Mouse (Mus musculus) brain, adult 2 months (tissue): ENCODE data around the gene Fbxo7.

ENCODE experiments used
- DNase-seq: peaks from one replicate; pipeline ENCODE4 v3.0.0; 2011; ENCODE audit warnings: low read depth, low spot score

Gene Fbxo7

GRCm38 (mm10) chr10:86077272-86077671 is 55.5 kb downstream of the Fbxo7 start:
- no peak for DNase-seq

DNA sequence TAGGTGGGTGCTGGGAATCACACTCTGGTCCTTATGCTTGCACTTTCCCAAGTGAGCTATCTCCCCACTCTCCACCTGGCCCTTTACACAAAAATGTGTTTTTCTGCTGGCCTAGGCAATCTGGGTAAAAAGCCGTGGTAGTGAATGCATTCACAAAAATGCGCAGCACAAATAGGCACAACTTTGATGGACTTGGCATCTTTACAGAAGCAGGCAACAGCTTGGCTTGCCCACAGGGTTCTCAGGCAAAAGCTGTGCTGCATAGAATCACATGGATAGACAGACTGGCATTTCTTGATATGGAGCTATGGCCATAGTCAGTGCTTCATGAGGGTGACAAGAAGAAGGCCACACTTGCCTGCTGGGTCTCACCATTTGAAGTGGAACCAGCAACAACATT is 57.0 kb downstream of the Fbxo7 start:
- peak; percentile 53 for DNase-seq

DNA sequence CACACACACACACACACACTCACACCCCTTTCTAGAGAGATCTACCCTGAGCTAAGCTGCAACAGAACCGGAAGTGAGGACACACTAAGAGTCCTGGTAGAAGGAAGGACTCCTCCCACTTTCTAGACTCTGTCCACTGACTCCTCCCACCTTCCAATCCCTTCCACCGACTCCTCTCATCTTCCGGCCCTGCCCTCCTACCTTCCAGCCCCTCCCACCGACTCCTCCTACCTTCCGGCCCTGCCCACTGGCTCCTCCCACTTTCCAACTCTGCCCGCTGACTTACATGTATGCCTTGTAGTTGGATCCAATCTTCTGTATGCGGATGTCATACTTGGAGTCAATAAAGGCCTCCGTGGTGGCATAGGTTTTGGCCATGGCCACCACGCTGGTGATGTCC is 58.1 kb downstream of the Fbxo7 start:
- DNase-seq: no peak

DNA sequence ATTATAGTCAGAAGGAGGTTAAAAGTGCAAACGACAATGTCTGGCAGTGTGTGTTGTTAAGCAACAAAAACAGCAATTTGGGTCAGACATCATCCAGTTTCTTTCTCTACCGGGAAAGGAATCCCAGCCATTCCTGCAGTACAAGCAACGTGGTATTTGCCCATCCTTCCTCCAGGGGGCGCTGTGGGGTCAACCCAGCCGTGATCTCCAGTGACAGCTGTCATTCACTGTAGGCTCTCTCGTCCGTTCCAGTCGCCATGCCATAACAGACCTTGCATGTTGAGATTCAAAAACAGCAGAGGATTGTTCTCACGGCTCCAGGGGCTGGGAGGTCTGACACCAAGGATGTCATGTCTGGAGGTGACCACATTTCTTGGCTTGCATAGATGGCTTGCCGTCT is 70.1 kb downstream of the Fbxo7 start:
- peak; percentile 44 for DNase-seq

GRCm38 (mm10) chr10:86093109-86094035 is 71.6 kb downstream of the Fbxo7 start:
- DNase-seq: peak; percentile 13

DNA sequence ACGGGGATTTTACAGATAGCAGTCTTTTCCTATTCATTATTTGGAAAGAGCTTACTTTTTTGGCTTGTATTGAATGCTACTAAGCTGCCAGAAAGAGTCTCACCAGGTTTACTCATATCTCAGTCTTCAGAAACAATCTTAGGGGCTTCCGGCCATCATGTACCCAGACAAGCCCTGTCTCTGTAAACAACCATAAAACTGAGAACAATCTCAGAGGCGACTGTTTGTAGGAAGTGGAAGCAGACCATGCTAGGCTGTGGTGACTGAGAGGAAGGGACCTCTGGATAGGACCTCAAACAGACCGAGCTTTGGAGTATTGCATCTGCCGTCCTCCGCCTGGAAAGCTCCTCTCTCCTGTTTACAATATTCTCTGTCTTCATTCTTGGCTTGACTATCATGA is 76.6 kb downstream of the Fbxo7 start:
- DNase-seq: no peak

DNA sequence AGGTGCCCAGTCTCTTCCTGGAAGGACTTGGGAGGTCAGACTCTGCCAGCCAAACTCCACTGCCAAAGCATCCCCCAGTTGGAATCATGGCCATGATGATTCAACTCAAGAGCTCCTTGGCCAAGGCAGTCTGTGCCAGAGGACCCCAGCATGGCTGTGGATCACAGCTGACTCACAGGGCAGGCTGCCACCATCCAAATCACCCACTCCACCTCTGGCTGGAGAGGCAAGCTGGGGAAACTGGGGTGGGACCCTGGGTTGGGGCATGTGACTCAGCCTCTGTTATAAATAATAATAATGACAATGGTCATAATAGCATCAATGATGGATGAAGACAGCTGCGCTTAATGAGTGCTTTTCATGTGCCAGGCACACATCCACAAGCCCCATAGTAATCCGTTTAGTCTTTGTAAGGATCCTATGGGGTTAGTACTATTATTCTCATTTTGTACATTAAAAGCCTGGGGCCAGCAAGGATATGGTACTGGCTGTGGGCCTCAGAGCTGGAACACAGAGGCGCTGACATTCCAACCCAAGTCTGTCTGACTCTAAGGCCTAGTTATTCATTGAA is 78.6 kb downstream of the Fbxo7 start:
- peak; percentile 51 for DNase-seq
